Mouse (Mus musculus) adrenal gland, postnatal 36 days (tissue): ENCODE data around the gene Adamts18. TPM values are rescaled to one million over a fixed set of nuclear protein-coding genes. Genes with fewer than 3 reads are reported as not detected.
"Not testable (repeated sequence)": the region's sequence is repeated elsewhere in the genome, so short reads cannot be mapped to it uniquely, and the experiment has no call there.

ENCODE experiments used
- DNase-seq, 2 experiments: peaks; one replicate each; pipeline ENCODE4 v3.0.0; 2021; ENCODE audit warnings: mixed read lengths in 1 of 2
- total RNA-seq, 2 experiments: library from RNA; stranded (reverse); gene quantifications; 2 replicates each; pipeline ENCODE4 v1.2.3; 2021

The Adamts18 gene
- total RNA-seq, 2 experiments from 2014 or later: not detected

GRCm38 (mm10) chr8:113838211-113838610, 10.3 kb downstream of the Adamts18 start:
- DNase-seq: peak; percentile 8 to 19

GRCm38 (mm10) chr8:113837570-113837915, 11.0 kb downstream of the Adamts18 start:
- no peak for DNase-seq

- no peak for DNase-seq
These were observed 11.5 kb downstream of the Adamts18 start for GRCm38 (mm10) chr8:113836892-113837569.

- no peak for DNase-seq
These were observed 14.9 kb downstream of the Adamts18 start for GRCm38 (mm10) chr8:113833644-113834043.

GRCm38 (mm10) chr8:113827270-113827669, 21.3 kb downstream of the Adamts18 start:
- no peak for DNase-seq

- DNase-seq: no peak
These were observed 27.5 kb downstream of the Adamts18 start for GRCm38 (mm10) chr8:113820983-113821587.

GRCm38 (mm10) chr8:113813966-113814365, 34.6 kb downstream of the Adamts18 start:
- no peak for DNase-seq

- no peak for DNase-seq
These were observed 37.0 kb downstream of the Adamts18 start for GRCm38 (mm10) chr8:113811521-113811920.

- no peak for DNase-seq
These were observed 38.6 kb downstream of the Adamts18 start for GRCm38 (mm10) chr8:113809929-113810328.

- no peak for DNase-seq
These were observed 44.5 kb downstream of the Adamts18 start for GRCm38 (mm10) chr8:113803830-113804611.

GRCm38 (mm10) chr8:113801551-113801950, 47.0 kb downstream of the Adamts18 start:
- no peak for DNase-seq

- DNase-seq: not testable (repeated sequence)
These were observed 48.0 kb downstream of the Adamts18 start for GRCm38 (mm10) chr8:113800556-113800955.

- no peak for DNase-seq
These were observed 49.0 kb downstream of the Adamts18 start for GRCm38 (mm10) chr8:113799550-113799949.

- no peak for DNase-seq
These were observed 56.7 kb downstream of the Adamts18 start for GRCm38 (mm10) chr8:113791856-113792255.

GRCm38 (mm10) chr8:113791061-113791460, 57.5 kb downstream of the Adamts18 start:
- DNase-seq: no peak

GRCm38 (mm10) chr8:113783711-113784110, 64.8 kb downstream of the Adamts18 start:
- peak; percentile 7 to 25 for DNase-seq

GRCm38 (mm10) chr8:113781554-113781953, 67.0 kb downstream of the Adamts18 start:
- DNase-seq: no peak

GRCm38 (mm10) chr8:113775361-113775760, 73.2 kb downstream of the Adamts18 start:
- no peak for DNase-seq

GRCm38 (mm10) chr8:113768861-113769410, 79.6 kb downstream of the Adamts18 start:
- DNase-seq: no peak

GRCm38 (mm10) chr8:113765121-113765520, 83.4 kb downstream of the Adamts18 start:
- no peak for DNase-seq

- DNase-seq: peak; percentile 4 to 6
These were observed 84.8 kb downstream of the Adamts18 start for GRCm38 (mm10) chr8:113763592-113764355.

- DNase-seq: no peak
These were observed 86.4 kb downstream of the Adamts18 start for GRCm38 (mm10) chr8:113762101-113762500.
